Mouse (Mus musculus) ES-Bruce4 (cell line): ENCODE data around the gene Slc15a1.

Experiments used
- CTCF ChIP-seq: IDR thresholded peaks from one replicate; pipeline ENCODE4 v1.8.1; 2011; ENCODE audit warnings: low read depth, low read length
- EP300 ChIP-seq: IDR thresholded peaks from 2 replicates; pipeline ENCODE4 v1.6.1; 2011; ENCODE audit warnings: low read depth, low read length; ENCODE audit not compliant: insufficient read depth

DNA sequence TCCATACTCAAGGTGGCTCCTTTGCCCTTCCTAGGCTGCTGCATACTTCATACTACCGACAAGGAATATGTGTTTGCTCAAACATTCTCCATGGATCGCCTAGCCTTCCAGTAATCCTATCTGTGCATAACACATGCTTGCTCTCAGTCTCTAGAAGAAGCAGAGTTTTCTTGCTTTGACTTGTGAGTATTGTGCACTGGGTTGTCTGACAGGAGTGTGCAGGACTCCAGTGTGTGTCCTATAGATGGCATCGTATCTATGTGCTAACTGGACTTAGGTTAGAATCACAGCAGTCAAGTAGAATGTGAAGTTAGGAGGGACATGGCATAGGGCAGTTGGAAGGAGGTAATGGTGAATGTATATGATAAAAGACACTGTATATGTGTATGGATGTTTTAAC lies 26.0 kb downstream of the Slc15a1 start:
- TF ChIP-seq EP300: no peak
- no peak for TF ChIP-seq CTCF
